Mouse (Mus musculus): ENCODE results near the gene Rpl13a. TPM values are rescaled to one million over a fixed set of nuclear protein-coding genes. Genes with fewer than 3 reads are reported as not detected.
"Not testable (repeated sequence)": the region's sequence is repeated elsewhere in the genome, so short reads cannot be mapped to it uniquely, and the experiment has no call there.

Gene Rpl13a
- polyA plus RNA-seq, 1 experiment from 2014 or later = 1,071 TPM

DNA sequence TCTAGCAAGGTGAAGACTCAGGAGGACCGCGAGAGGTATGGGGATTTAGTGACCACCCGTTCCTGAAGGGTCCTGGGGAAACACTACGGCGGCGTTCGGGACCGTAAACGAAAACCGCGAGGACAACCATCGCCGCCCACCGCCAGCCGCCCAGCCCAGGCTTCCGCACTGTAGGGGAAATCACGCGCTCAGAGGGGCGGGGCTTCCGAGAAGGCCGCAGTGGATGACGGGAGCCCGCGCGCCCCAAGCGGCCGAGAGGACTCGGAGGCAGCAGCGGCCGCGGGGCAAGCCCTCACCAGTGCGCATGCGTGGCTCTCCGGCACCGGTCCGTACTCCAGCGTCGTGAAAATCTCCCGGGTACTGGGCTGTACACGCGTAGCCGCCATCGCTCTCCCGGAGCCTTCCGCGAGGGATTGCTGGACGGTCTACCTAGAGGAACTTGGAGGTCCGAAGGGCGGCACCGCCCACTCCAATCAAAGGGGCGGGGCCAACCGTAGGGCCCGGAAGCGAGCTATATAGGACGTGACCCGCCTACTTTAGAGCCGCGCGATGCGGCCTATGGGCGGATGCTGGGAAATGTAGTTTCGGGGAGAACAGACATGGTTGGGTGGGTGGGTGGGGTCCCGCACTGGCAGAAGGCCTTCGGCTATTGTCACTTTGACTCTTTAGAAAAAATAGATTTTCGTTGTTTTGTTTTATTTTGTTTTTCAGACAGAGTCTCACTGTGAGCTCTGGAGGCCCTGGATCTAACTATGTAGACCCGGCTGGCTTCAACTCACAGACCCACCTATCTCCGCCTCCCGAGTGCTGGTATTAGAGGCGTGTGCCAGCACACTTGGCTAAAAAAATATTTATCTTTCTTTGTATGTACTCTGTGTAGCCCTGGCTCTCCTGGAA lies 25.8 kb upstream of the Rpl13a start, which contains the start of the genes Pih1d1 and Aldh16a1:
Gene Pih1d1, plus strand, starts transcription at position 208 of the 897 bp plus-strand sequence.
Gene Aldh16a1, minus strand, starts transcription at position 489 of the 897 bp plus-strand sequence.
- no peaks in the 10 kb centered on the region for H3K9me3 ChIP-seq (ENCODE audit: control insufficient read depth, low read length)
- H3K27me3 ChIP-seq (ENCODE audit: control insufficient read depth, insufficient read depth, low read length) = no peaks in the 10 kb centered on the region
- H3K4me2 ChIP-seq (ENCODE audit: low read depth) = peak within 1 kb of the TSS; percentile 81
- peak within 1 kb of the TSS; percentile 55 for H3K4me3 ChIP-seq (ENCODE audit: low read depth, low read length)
- ATAC-seq (ENCODE audit: insufficient read depth, low FRiP score, low TSS enrichment) = peak; percentile 95
- H3K27ac ChIP-seq (ENCODE audit: low read depth, low read length) = peak within 1 kb of the TSS; percentile 50
- peak; percentile 97 for DNase-seq (ENCODE audit: low spot score)
- 0 out of 2 replicates have a peak, but pooled peaks cover 3% of the 10 kb centered on the region for H3K36me3 ChIP-seq (ENCODE audit: control insufficient read depth, insufficient read depth, low read length)
- H3K9ac ChIP-seq (ENCODE audit: low read length) = peak within 1 kb of the TSS; percentile 77
- 5% methylated on average over 67 of the region's 69 CpGs for WGBS
- H3K4me1 ChIP-seq (ENCODE audit: control insufficient read depth, insufficient read depth, low read length) = peaks cover 5% of the 10 kb centered on the region

- DNase-seq (ENCODE audit: low spot score) = no peak
- H3K4me1 ChIP-seq (ENCODE audit: control insufficient read depth, insufficient read depth, low read length) = peaks cover 5% of the 10 kb centered on the region
- peak overlapping the region; percentile 55 for H3K4me3 ChIP-seq (ENCODE audit: low read depth, low read length)
- H3K27me3 ChIP-seq (ENCODE audit: control insufficient read depth, insufficient read depth, low read length) = no peaks in the 10 kb centered on the region
- peak overlapping the region; percentile 81 for H3K4me2 ChIP-seq (ENCODE audit: low read depth)
- no peaks in the 10 kb centered on the region for H3K9me3 ChIP-seq (ENCODE audit: control insufficient read depth, low read length)
- H3K9ac ChIP-seq (ENCODE audit: low read length) = peak overlapping the region; percentile 77
- ATAC-seq (ENCODE audit: insufficient read depth, low FRiP score, low TSS enrichment) = no peak
- H3K27ac ChIP-seq (ENCODE audit: low read depth, low read length) = peak overlapping the region; percentile 50
- WGBS = 5% methylated on average over 5 of the region's 5 CpGs
- H3K36me3 ChIP-seq (ENCODE audit: control insufficient read depth, insufficient read depth, low read length) = no peaks in the 10 kb centered on the region
These were observed 25.0 kb upstream of the Rpl13a start for GRCm38 (mm10) chr7:45153586-45153985.

- H3K27me3 ChIP-seq (ENCODE audit: control insufficient read depth, insufficient read depth, low read length); H3K4me2 ChIP-seq (ENCODE audit: low read depth); H3K4me1 ChIP-seq (ENCODE audit: control insufficient read depth, insufficient read depth, low read length); DNase-seq (ENCODE audit: low spot score); H3K36me3 ChIP-seq (ENCODE audit: control insufficient read depth, insufficient read depth, low read length); H3K9ac ChIP-seq (ENCODE audit: low read length); H3K9me3 ChIP-seq (ENCODE audit: control insufficient read depth, low read length); H3K27ac ChIP-seq (ENCODE audit: low read depth, low read length); ATAC-seq (ENCODE audit: insufficient read depth, low FRiP score, low TSS enrichment): not testable (repeated sequence)
- WGBS = 86% methylated on average over 2 of the region's 2 CpGs
- peak overlapping the region; percentile 55 for H3K4me3 ChIP-seq (ENCODE audit: low read depth, low read length)
These were observed 24.5 kb upstream of the Rpl13a start for GRCm38 (mm10) chr7:45153052-45153451.

- 57% methylated on average over 11 of the region's 11 CpGs for WGBS
- no peak overlapping the region for H3K27ac ChIP-seq (ENCODE audit: low read depth, low read length)
- H3K36me3 ChIP-seq (ENCODE audit: control insufficient read depth, insufficient read depth, low read length) = peaks cover 2% of the 10 kb centered on the region; the same call in 1 of the 2 replicates
- H3K9ac ChIP-seq (ENCODE audit: low read length) = no peak overlapping the region
- no peaks in the 10 kb centered on the region for H3K9me3 ChIP-seq (ENCODE audit: control insufficient read depth, low read length)
- peaks cover 5% of the 10 kb centered on the region for H3K4me1 ChIP-seq (ENCODE audit: control insufficient read depth, insufficient read depth, low read length)
- ATAC-seq (ENCODE audit: insufficient read depth, low FRiP score, low TSS enrichment) (no peak), DNase-seq (ENCODE audit: low spot score) (no peak)
- no peak overlapping the region for H3K4me2 ChIP-seq (ENCODE audit: low read depth)
- no peak overlapping the region for H3K4me3 ChIP-seq (ENCODE audit: low read depth, low read length)
- no peaks in the 10 kb centered on the region for H3K27me3 ChIP-seq (ENCODE audit: control insufficient read depth, insufficient read depth, low read length)
These were observed 22.7 kb upstream of the Rpl13a start for GRCm38 (mm10) chr7:45151303-45151702.

DNA sequence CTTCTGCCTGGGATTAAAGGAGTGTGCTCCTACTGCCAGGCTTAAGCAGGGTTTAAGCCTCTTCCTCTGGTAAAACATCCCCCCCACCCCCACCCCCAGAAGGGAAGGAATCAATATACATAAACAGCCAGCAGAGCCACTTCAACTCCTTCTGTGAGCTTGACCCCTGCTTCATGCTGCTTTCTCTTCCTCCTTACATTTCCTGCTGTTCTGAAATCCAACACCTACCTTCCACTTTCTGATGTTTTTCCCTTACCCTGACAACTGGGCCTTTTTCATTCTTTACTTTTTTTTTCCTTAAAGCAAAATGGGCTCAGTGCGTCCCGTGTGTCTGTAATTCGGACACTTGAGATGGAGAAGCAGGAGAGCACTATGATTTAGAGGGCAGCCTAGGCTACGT lies 21.8 kb upstream of the Rpl13a start:
- H3K27ac ChIP-seq (ENCODE audit: low read depth, low read length) = no peak overlapping the region
- DNase-seq (ENCODE audit: low spot score) (no peak), ATAC-seq (ENCODE audit: insufficient read depth, low FRiP score, low TSS enrichment) (no peak)
- WGBS = 60% methylated on average over 4 of the region's 4 CpGs
- H3K4me1 ChIP-seq (ENCODE audit: control insufficient read depth, insufficient read depth, low read length) = peaks cover 5% of the 10 kb centered on the region
- no peaks in the 10 kb centered on the region for H3K9me3 ChIP-seq (ENCODE audit: control insufficient read depth, low read length)
- no peaks in the 10 kb centered on the region for H3K27me3 ChIP-seq (ENCODE audit: control insufficient read depth, insufficient read depth, low read length)
- no peak overlapping the region for H3K9ac ChIP-seq (ENCODE audit: low read length)
- no peak overlapping the region for H3K4me2 ChIP-seq (ENCODE audit: low read depth)
- H3K36me3 ChIP-seq (ENCODE audit: control insufficient read depth, insufficient read depth, low read length) = peaks cover 2% of the 10 kb centered on the region; the same call in 1 of the 2 replicates
- no peak overlapping the region for H3K4me3 ChIP-seq (ENCODE audit: low read depth, low read length)

GRCm38 (mm10) chr7:45149545-45149944 lies 21.0 kb upstream of the Rpl13a start:
- WGBS = 41% methylated on average over 6 of the region's 6 CpGs
- DNase-seq (ENCODE audit: low spot score) = no peak
- no peak overlapping the region for H3K27ac ChIP-seq (ENCODE audit: low read depth, low read length)

DNA sequence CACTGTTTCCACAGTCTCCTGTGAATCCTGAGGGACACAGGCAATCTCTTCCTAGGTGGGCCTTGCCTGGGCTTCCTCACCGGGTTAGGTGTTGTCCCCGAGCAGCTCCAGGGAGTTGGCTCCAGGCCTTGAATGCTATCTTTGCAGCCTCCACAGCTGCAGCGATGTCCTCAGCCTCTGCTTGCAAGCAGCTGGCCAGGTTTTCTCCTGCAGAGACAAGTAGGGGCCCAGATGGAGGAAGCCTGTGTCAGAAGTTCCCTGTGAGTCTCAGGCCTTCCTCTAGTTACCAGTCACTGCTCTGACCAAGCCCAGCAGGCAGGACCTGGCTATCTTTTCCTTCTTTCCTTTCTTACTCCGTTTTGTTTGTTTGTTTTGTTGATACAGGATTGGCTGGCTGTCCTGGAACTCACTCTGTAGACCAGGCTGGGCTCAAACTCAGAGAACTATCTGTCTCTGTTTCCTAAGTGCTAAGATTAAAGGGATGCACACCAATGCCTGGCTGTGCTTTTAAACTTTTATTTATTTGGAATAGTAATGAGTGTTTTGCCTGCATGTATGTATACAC lies 20.1 kb upstream of the Rpl13a start:
- Histone ChIP-seq H3K36me3 (ENCODE audit: control insufficient read depth, insufficient read depth, low read length) (peaks cover 2% of the 10 kb centered on the region; the same call in 1 of the 2 replicates), H3K4me1 (ENCODE audit: control insufficient read depth, insufficient read depth, low read length) (peaks cover 4% of the 10 kb centered on the region), H3K27me3 (ENCODE audit: control insufficient read depth, insufficient read depth, low read length) (no peaks in the 10 kb centered on the region), H3K9ac (ENCODE audit: low read length) (no peak overlapping the region; the same call in 1 of the 2 replicates), H3K4me3 (ENCODE audit: low read depth, low read length) (no peak overlapping the region), H3K27ac (ENCODE audit: low read depth, low read length) (no peak overlapping the region), H3K4me2 (ENCODE audit: low read depth) (no peak overlapping the region), H3K9me3 (ENCODE audit: control insufficient read depth, low read length) (no peaks in the 10 kb centered on the region)
- ATAC-seq (ENCODE audit: insufficient read depth, low FRiP score, low TSS enrichment) (no peak), DNase-seq (ENCODE audit: low spot score) (no peak)
- WGBS = 73% methylated on average over 4 of the region's 4 CpGs

More at GRCm38 (mm10) chr7:45149545-45149944, 21.0 kb upstream of the Rpl13a start:
- Histone ChIP-seq H3K4me3 (ENCODE audit: low read depth, low read length) (no peak overlapping the region), H3K36me3 (ENCODE audit: control insufficient read depth, insufficient read depth, low read length) (peaks cover 2% of the 10 kb centered on the region; the same call in 1 of the 2 replicates), H3K9ac (ENCODE audit: low read length) (no peak overlapping the region), H3K27me3 (ENCODE audit: control insufficient read depth, insufficient read depth, low read length) (no peaks in the 10 kb centered on the region), H3K4me2 (ENCODE audit: low read depth) (no peak overlapping the region), H3K9me3 (ENCODE audit: control insufficient read depth, low read length) (no peaks in the 10 kb centered on the region), H3K4me1 (ENCODE audit: control insufficient read depth, insufficient read depth, low read length) (peaks cover 5% of the 10 kb centered on the region)
- no peak for ATAC-seq (ENCODE audit: insufficient read depth, low FRiP score, low TSS enrichment)

DNA sequence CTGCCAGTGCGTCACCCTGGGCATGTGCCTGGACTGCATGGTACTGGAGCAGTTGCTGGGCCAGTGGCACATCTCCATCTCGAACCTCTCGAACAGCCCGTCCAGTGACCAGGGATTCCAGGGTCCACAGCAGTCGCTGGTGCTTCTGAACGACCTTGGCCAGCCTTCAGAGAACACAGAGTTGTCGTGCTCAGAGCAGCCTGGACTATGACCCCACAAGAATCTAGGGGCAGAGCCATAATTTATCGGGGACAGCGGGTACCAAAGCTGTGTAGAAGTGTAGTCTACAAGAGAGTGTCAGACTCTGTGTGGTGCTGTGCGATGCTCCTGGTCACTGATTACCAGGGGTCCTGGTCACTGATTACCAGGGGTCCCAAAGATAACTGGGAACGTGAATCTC lies 19.3 kb upstream of the Rpl13a start:
- no peak for ATAC-seq (ENCODE audit: insufficient read depth, low FRiP score, low TSS enrichment)
- Histone ChIP-seq H3K4me1 (ENCODE audit: control insufficient read depth, insufficient read depth, low read length) (no peaks in the 10 kb centered on the region), H3K4me3 (ENCODE audit: low read depth, low read length) (no peak overlapping the region), H3K4me2 (ENCODE audit: low read depth) (no peak overlapping the region), H3K9me3 (ENCODE audit: control insufficient read depth, low read length) (no peaks in the 10 kb centered on the region), H3K9ac (ENCODE audit: low read length) (no peak overlapping the region), H3K36me3 (ENCODE audit: control insufficient read depth, insufficient read depth, low read length) (peaks cover 3% of the 10 kb centered on the region; the same call in 1 of the 2 replicates), H3K27me3 (ENCODE audit: control insufficient read depth, insufficient read depth, low read length) (no peaks in the 10 kb centered on the region), H3K27ac (ENCODE audit: low read depth, low read length) (no peak overlapping the region)
- 85% methylated on average over 11 of the region's 11 CpGs for WGBS
- no peak for DNase-seq (ENCODE audit: low spot score)
